Mouse (Mus musculus) T-helper 1 cell (primary cell): ENCODE measurements around the gene 1700093K21Rik.
"Not testable (repeated sequence)": the region's sequence is repeated elsewhere in the genome, so short reads cannot be mapped to it uniquely, and the experiment has no call there.

Experiments
- in situ Hi-C: fragments of 300-600 bp; cut with MboI, MseI; formaldehyde crosslinking; loops from one replicate; pipeline ENCODE4 v1.15.1; 2025; ENCODE audit warnings: high pct_unique_total_duplicates

Gene 1700093K21Rik

DNA sequence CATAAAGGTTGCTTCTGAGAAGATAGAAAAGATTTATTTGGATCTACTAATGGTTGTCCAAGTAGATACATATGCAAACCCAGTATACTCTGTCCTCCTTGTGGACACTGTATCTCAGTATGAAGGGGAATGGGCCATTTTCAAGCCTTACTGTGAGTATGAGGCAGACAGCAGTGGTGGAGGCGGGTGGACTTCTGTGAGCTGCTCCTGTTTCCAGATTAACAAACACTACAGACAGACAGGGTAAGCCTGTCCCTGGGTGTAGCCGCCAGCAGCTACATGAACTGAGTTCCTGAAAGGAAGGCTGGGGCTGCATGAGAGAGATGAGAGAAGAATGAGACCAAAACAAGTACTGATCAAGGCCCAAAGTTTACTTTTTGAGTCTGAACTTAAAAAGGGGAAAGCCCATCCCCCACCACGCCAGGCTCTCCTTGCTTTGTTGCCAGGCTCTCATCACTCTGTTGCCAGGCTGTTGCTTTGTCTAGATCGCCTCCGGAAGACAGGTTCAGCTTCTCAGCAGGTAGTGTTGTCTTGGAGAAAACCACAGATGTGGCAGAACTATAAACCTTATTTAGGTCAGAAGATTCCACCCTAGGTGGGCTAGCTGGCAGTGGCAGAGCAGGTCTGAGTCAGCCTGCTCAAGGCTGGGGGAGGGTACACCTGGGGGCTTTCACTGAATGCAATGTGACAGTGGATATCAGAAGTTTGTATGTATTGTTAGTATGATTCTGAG is at the start of gene 1700093K21Rik:
1700093K21Rik (minus strand) TSS at position 683 of the 733 bp plus-strand sequence.
- in situ Hi-C loops = no loop called here

DNA sequence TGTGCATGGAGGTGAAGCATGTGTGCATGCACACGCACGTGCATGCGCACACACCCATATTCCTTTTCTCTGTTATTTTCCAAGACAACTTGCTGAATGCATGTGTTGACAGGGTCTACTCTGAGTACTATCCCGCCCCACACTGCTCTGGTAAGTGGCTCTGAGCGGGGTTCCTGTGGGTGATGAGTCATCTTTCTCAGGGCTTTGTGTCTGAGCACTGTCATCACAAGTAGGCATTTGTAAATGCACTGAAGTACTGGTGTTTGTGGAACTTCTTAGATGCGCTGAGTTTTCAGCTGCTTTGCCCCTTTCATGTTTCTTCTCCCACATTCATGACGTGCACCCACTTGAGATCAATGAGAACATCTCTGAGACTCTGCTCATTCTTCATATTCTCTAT is 49.2 kb upstream of the 1700093K21Rik start:
- in situ Hi-C loops = no loop called here

DNA sequence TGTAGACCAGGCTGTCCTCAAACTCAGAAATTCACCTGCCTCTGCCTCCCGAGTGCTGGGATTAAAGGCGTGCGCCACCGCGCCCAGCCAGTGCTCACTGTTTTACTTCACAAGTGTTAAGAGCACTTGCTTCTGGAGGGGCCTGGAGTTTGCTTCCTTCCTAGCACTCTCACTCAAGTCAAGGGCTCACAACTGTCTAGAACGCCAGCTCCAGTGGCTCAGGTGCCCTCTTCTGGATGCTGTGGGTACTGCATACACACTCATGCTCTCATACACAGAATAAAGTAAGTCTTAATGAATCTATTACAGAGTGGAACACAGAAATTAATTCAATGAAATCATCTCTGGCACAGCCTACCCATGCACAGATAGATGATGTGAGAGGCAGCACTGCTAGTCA is 44.8 kb upstream of the 1700093K21Rik start:
- in situ Hi-C loops = no loop called here

DNA sequence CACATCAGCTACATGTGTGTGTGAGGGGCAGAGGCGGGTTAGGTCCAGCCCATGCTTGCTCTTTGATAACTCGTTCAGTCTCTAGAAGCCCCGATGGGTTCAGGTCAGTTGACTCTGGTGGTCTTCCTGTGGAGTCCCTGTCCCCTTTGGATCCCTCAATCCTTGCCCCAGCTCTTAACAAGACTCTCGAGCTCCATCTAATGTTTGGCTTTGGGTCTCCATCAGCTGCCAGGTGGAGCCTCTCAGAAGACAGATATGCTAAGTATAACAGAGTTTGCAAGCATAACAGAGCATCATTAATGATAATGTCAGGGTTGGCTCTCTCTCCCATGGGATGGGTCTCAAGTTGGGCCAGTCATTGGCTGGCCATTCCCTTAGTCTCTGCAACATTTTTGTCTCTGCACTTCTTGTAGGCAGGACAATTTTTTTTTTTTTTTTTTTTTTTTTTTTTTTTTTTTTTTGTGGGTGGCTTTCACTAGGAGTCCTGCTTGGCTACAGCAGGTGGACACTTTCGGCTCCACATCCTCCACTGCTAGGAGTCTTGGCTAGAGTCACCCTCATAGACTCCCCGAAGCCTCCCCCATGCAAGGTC is 36.2 kb upstream of the 1700093K21Rik start:
- in situ Hi-C loops = no loop called here

DNA sequence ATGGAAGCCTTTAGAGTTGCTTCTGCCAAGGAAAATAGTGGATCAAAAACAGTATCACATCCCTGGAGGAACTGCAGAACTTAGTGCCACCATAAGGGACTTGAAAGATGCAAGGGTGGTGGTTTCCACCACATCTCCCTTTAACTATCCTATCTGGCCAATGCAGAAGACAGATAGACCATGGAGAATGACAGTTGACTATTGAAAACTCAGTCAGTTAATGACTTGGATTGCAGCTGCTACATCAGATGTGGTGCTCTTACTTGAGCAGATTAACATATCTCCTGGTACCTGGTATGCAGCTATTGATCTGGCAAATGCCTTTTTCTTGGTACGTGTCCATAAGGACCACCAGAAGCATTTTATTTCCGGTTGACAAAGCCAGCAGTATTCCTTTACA is 16.5 kb upstream of the 1700093K21Rik start:
- in situ Hi-C loops = no loop called here

DNA sequence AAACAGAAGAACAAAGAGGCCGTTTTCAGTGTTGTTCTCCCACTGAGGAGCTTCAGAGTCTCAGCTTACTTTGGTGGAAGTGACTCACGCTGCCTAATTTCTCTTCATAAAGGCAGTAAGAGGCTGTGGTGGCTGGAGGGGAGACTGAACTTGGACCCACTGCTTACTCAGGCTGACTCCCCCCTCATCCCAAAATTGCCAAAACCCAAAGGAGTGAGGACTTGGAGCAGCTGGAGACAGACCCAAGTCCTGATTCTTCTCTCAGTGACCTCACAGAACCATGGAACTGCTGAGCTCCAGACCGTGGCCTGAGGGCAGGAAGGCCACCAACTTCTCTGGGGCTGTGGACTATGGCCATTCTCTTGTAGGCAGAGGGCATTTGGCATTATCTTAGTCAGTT is 2.0 kb downstream of the 1700093K21Rik start:
- in situ Hi-C loops = no loop called here

DNA sequence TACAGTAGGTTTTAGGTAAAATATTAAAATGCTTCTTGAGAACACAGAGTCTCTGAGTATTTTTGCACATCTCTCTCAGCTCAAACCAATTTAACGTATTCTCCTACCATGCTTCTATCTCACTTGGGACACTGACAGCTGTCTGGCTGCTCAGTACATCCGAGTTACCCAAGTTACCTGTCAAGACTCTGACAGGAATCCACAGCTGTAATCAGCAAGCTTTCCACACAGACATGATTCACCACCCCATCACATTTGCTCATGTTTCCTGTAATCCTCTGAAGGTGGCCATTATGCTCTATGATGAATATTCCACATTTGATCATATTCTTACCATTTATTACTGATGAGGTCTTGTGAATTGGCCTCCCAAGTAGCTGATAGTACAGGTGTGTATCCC is 5.6 kb downstream of the 1700093K21Rik start:
- in situ Hi-C loops = no loop called here

DNA sequence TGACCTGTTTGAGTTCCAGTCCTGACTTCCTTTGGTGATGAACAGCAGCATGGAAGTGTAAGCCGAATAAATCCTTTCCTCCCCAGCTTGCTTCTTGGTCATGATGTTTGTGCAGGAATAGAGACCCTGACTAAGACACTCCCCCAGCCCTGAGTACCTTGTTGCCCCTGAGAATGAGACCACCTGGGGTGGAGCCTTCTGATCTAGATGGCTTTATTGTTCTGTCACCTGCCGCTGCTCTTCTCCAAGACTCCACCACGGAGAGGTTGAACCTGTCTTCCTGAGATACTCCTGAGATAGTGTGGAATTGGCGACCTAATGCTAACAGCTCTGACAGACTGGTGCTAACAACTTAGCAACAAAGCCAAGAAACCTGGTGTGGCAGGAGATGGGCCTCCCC is 6.2 kb downstream of the 1700093K21Rik start:
- in situ Hi-C loops = not testable (repeated sequence)

DNA sequence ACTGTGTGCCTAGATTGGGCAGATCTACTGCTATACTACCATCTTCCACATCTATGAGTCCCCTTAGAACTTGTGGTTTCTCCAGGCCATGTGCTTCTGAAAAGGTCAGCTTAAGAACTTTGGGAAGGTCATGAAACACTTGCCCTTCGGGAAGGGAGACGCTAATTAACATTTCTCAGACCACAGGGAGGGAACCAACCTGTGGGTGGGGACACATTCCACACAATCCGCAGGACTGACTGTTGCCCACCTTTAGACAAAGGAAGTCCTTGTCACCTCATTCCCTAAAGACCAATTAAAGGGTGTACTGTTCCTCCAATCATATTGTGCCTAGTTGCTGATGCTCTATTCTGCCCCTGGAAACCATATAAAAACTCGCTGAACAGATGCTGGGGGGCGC is 16.2 kb downstream of the 1700093K21Rik start:
- in situ Hi-C loops = not testable (repeated sequence)

DNA sequence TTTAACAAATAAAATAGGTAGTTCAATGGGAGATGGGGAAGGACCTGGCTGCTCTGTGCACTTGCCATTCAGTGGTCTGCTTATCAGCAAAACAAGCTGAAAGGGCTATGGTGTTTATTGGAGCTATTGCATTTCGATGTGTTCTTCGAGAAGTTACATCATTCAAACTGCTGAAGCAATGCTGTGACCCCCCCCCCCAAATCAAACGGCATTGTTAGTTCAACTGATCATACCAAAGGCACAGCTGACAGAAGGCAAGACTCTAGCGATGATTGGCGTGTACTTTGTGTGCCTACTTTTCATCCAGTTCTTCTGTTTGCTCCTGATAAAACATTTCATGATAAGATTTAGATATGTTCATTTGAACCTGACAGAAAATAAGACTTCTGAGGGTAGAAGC is 22.3 kb downstream of the 1700093K21Rik start:
- in situ Hi-C loops = no loop called here

DNA sequence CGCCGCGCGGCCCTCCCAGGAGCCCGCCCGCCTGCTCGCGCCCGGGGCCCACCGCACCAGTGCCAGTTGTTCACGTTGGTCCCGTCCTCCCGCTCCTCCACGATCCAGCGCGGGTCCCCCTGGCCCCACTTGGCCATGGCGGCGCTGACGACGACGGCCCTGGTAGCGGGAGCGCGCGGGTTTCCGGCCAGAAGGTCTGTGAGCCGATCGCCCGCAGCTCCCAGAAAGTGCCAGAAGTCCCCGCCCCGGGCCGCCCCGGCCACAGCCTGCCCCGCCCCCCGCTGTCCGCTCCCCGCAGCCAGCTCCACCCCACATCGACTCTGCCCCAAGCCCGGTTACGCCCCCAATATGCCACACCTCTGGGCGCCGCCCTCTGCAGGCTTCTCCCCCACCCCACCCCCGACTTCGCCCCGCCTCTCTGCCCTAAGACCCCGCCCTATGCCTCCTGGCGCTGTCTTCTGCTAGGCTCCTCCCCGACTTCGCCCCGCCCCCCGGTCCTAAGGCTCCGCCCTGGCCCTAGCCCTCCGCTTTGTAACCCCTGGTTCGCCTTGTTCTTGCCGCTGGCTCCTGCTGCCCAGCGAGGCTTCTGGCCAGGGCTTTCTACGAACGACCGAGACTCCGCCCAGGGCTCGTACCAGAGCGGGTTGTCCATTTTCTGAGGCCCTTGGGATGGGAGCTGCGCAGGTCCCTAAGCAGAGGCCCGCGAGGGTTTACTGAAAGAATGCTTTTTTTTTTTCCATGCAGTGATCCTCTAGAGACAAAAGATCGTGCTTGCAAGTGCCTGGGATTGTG is 23.0 kb downstream of the 1700093K21Rik start, which contains the start of gene Ahsa2:
Ahsa2 (minus strand) TSS at position 313 of the 792 bp plus-strand sequence.
- in situ Hi-C loops = no loop called here

DNA sequence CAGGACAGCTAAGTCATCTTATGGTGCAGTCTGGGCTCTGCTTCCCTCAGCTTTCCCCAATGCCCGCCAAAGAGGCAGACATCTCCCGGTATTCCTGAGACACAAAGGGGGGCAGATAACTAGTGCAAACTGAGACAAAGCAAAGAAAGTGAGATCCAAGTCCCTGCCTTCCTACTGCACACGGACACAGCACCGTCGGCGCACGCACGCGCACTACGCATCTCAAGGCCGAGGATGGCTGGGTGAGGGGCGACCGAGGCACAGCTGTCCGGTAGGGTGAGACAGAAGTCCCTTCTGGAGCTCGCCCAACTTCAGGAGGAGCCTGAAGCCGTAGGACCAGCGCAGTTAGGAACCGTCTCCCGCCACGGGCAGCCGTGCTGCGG is 23.6 kb downstream of the 1700093K21Rik start:
- in situ Hi-C loops = no loop called here

DNA sequence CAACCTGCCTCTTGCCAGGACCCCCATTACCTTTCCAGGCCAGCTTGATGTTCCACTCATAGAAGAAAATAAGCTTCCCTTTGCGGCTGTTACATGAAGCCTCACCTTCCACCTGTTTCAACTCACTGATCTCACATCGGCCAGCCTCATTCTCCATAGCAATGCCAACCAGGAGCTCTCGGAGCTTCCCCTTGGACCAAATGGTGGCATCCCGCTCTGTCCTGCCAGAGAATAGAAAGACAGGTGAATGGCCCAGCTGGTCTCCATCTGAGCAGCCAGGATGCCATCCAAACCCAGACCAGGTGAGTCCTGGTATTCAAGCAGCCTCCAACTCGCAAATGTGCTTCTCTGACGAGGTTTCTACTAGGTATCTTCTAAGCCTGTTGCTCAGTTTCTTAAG is 24.3 kb downstream of the 1700093K21Rik start:
- in situ Hi-C loops = no loop called here

DNA sequence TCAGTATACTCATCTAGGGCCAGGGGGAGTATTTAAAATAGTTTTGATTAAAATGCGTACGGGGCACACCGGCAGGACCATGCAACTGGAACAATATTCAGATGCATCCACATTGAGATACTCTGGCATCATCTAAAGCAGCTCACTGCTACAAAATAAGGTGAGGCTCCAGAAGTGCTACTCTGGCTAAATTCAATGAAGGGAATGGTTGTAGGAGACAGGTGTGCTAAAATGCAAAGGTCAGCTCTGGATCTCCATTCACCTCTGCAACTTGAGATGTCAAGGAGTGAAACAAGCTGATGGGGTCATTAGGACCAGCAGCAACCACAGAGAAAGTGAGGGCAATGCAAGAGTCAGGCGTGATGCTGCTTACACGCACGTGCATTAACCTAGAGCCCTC is 25.7 kb downstream of the 1700093K21Rik start:
- in situ Hi-C loops = no loop called here

DNA sequence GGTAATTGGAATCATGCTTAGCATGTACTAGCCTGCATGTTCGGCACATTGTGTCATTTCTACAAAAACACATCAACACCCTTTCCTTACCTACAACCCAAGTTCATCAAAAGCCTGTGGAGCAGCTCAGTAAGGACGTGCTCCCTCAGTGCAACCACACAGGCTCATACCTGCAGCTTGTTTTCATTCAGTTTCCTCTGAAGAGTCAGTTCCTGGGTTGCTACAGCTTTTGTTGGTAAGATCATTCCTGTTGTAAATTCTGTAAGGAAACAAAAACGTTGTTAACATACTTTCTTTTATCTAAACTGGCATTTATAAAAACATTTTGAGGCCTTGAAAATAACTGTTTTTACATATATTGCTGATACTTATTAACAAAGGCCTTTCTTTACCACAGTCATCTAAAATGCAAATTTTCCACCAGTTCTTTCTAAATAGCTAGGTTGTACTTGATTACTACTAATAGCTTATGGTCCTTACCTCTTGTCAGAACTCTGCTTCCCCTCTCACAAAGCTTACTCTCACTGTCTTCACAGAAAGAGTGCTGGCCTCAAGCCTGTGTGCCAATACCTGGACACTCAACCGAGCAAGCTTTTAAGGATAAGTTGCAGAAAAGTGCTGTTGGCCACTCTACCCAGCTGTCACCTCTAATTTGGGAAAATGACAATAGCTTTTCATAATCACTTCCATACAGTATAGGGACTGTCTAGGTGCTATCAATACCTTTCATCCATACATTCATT is 28.7 kb downstream of the 1700093K21Rik start:
- in situ Hi-C loops = no loop called here

DNA sequence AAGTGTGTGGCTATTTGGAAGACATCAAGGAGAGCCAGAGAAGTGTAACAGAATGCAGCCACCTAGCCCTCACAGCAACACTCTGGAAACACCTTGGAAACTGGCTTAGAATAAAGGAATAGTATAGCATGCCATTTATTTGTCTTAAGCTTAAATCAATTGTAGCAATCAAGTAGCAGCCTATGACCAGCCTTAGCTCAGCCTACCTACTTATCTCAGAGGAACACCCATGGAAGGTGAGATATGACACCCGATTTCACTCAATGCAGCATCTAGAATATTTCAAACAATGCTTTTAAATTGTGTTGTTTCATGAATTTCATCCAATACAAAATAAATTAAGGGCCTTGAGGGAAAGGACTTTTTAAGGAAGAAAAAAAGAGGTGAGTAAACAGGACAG is 31.0 kb downstream of the 1700093K21Rik start:
- in situ Hi-C loops = no loop called here
